Mouse (Mus musculus) testis, adult 2 months (tissue): Measurements from ENCODE around the gene Mga.

Experiments used
- CTCF ChIP-seq: fragments of 200-500 bp; IDR thresholded peaks from 2 replicates; pipeline ENCODE4 v1.5.1; 2012; ENCODE audit warnings: low read depth, mild to moderate bottlenecking, inconsistent platforms, low read length, moderate library complexity; ENCODE audit not compliant: control insufficient read depth, insufficient read depth, insufficient replicate concordance
- POLR2A ChIP-seq: fragments of 200-500 bp; IDR thresholded peaks from 2 replicates; pipeline ENCODE4 v1.6.1; 2012; ENCODE audit warnings: low read depth, mild to moderate bottlenecking, inconsistent platforms, low read length, moderate library complexity; ENCODE audit not compliant: control insufficient read depth

DNA sequence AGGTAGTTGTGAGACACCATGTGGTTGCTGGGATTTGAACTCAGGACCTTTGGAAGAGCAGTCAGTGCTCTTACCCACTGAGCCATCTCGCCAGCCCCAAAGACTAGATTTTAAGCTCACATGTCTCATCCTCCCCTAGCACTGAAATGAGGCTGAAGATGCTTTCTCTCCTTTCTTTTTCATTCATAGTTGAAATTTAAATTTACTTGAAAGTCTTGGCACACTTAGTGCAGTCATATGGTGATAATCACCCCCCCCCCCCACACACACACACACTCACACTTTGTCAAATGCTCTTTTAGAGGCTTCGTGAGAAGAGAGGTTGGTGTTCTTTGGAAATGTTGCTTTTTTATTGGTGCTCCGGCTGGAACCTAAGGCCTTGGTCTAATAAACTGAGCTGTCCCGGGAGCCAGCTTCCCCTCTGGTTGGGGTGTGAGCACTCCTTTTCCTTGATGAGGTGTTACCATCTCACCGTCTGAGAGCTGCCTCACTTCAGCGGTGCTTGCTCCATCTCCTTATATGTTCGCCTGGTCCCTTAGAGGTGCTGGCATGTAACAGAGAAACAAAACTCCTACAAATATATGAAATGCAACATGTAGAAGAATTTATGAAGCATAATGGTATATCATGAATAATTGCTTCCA, 83.4 kb downstream of the Mga start:
- TF ChIP-seq POLR2A (no peak), CTCF (no peak)
